Mouse (Mus musculus): ENCODE results near the gene Il7r.

The Il7r gene

DNA sequence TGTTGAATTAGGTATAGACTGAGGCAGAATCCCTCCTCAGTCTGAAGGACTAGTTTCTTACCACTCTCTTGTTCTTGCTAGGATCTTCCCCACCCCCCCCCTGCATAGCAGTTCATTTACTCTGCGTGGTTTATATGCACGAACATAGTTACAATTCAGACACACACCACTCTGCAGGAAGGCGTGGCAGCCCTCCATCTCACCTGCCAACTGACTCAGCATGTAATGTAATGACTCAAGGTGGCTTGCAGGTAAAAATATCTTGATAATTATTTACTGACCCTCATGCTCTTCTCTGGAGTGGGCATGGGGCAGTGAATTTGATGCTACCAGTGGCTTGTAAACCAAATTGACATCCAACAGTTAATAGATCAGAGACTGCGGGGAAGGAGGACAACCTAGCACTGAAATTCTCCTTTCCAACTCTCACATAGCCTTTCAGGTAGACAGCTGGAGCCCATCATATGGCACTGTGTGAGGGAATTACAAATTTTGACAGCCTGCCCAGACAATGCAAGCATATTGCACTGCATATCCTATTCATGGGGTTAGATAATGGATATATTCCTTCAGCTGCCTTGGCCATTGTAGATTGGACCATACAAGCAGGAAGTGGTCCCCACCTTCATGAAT lies 58.8 kb downstream of the Il7r start:
- DNase-seq: no peak

DNA sequence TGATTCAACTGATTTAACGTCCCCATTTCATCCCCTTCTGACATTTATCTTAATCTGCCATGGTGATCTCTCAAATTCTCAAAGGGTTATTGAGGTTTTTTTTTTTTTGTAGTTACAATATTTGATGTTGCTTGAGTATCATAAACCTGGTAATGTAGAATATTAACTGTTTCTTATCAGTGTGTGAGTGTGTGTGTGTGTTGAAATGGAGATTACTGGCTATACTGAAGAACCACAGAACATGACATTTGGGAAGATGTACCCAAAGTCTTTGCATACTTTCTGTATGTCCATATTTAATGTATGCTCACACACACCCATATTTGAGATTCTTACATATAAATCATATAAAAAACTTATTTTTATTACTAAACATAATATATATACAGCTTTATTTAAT lies 65.9 kb downstream of the Il7r start:
- no peak for DNase-seq

DNA sequence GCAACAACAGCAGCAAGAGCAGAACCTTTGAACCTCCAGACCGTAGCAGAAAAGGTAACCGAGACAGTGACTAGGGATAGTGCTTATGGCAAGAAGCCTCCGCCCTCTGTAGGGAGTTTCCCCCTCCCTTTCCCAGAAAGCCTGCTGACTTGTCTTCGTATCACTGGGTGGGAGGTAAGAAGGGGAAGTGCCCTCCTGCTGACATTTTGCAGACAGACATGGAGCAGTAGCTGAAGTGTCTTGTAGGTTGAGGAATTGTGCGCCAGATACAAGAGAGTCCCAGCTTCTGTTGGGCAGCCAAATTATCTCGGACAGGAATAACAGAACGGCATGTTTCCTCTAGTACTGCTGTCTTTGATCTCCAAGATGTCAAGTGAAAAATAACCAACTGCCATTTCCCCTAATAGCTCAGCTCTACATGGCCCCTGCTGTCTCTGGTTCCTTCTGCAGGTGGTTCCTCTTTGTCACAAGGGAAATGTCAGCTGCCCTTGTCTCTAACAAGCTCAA lies 66.4 kb downstream of the Il7r start:
- DNase-seq: peak; percentile 6
